Mouse (Mus musculus): Measurements from ENCODE around the gene Naip6. TPM values are rescaled to one million over a fixed set of nuclear protein-coding genes. Genes with fewer than 3 reads are reported as not detected.
"Not testable (repeated sequence)": the region's sequence is repeated elsewhere in the genome, so short reads cannot be mapped to it uniquely, and the experiment has no call there.

Gene Naip6
- polyA plus RNA-seq (2014; fragmentation: Nextera tagmentation; extraction: Ambion mirVana), result 0.42 and 0.77 TPM in 2 replicates

DNA sequence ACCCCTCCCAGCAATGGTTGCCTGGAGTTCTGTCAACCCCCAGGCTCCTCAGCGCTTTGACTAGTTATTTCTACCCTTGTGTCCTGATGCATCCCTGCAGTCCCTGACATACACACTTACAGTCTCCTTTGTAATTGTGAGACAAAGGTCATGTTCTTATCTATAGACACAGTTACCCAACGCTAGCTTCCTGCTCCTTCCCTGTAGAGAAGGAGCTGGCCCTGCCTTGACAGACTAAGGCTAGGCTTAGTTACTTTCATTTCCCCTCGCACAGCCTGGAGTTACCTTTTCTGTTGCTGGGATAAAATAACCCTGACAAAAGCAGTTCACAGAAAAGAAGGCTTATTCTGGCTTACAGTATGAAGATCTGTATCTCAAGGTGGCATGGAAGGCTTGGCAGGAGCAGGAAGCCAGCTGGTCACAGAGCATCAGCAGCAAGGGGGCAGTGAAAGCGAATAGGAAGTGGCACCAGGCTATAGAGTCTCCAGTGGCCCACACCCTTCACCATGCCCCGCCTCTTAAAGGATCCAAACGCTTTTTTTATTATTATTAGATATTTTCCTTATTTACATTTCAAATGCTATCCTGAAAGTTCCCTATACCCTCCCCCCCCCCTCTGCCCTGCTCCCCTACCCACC is at the start of gene Naip6:
Naip6 (minus strand) TSS at position 419 of the 638 bp plus-strand sequence.
- not testable (repeated sequence) for H3K4me2 ChIP-seq (replicated peaks; ENCODE audit: low read depth, low read length); H3K36me3 ChIP-seq (ENCODE audit: control insufficient read depth, insufficient read depth, low read length); H3K27ac ChIP-seq (ENCODE audit: low read length); H3K9me3 ChIP-seq (ENCODE audit: control insufficient read depth, low read depth, low read length); H3K4me1 ChIP-seq (ENCODE audit: control insufficient read depth, insufficient read depth, low read length); H3K4me3 ChIP-seq (ENCODE audit: low read depth, low read length); H3K27me3 ChIP-seq (ENCODE audit: control insufficient read depth, insufficient read depth, low read length); H3K9ac ChIP-seq (replicated peaks; ENCODE audit: low read depth, low read length); ATAC-seq (ENCODE audit: insufficient number of reproducible peaks, insufficient read depth, low FRiP score, low read depth)
- 72% methylated on average over 5 of the region's 6 CpGs for WGBS

DNA sequence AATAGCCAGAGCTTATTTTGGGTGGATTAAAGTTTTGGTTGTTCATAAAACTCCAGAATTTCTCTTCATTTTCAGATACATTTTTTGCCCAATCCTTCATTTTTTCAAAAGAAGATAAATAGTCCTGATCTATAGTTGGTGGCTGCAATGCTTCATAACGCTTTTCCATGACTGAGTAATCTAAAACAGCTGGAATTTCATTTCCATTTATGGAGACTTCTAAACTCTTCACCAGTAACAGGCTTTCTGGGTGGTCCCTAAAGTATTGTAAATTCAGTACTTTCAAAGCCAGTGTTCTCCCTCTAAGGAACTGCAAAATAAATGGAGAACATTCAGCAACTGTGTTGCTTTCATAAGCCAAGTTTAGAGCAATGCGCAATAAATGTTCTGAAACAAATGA is 34.8 kb upstream of the Naip6 start:
- H3K4me1 ChIP-seq (ENCODE audit: control insufficient read depth, insufficient read depth, low read length); H3K9ac ChIP-seq (replicated peaks; ENCODE audit: low read depth, low read length); H3K9me3 ChIP-seq (ENCODE audit: control insufficient read depth, low read depth, low read length); H3K36me3 ChIP-seq (ENCODE audit: control insufficient read depth, insufficient read depth, low read length); H3K27me3 ChIP-seq (ENCODE audit: control insufficient read depth, insufficient read depth, low read length); H3K4me3 ChIP-seq (ENCODE audit: low read depth, low read length); H3K4me2 ChIP-seq (replicated peaks; ENCODE audit: low read depth, low read length); ATAC-seq (ENCODE audit: insufficient number of reproducible peaks, insufficient read depth, low FRiP score, low read depth); H3K27ac ChIP-seq (ENCODE audit: low read length): not testable (repeated sequence)
- WGBS, result 54% methylated on average over 2 of the region's 2 CpGs

DNA sequence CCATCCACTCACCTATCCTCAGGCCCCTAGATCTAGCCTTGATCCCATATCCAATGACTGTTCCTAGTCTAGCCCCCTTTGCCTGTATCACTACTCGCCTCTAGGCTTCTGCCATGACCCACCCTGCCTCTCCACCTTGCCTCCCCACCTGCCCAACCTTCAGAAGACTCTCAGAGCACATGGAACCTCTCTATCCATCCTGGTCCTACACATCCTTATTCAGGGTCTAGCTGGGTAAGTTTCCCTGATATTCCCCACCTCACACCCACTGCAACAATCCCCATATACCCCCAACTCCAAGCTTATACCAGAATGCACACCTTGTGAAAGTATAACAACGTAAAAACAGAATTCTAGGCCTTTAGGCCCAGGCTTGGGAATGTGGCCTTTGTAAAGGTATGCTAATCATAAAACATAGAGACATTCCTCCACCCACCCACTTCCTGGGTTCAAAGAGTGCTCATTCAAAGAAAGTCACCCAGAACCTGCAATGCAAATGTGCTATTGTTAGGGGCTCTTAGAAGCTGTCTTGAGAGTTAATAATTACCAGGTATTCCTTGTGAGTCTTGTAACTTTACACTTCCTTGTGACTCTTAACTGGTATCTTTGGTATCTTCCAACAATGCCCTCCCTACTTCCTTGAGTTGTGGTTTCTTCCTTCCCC is 32.2 kb upstream of the Naip6 start:
- H3K9ac ChIP-seq (replicated peaks; ENCODE audit: low read depth, low read length); H3K27ac ChIP-seq (ENCODE audit: low read length); H3K4me2 ChIP-seq (replicated peaks; ENCODE audit: low read depth, low read length); ATAC-seq (ENCODE audit: insufficient number of reproducible peaks, insufficient read depth, low FRiP score, low read depth); H3K9me3 ChIP-seq (ENCODE audit: control insufficient read depth, low read depth, low read length); H3K4me1 ChIP-seq (ENCODE audit: control insufficient read depth, insufficient read depth, low read length); H3K27me3 ChIP-seq (ENCODE audit: control insufficient read depth, insufficient read depth, low read length); H3K4me3 ChIP-seq (ENCODE audit: low read depth, low read length); H3K36me3 ChIP-seq (ENCODE audit: control insufficient read depth, insufficient read depth, low read length): not testable (repeated sequence)
- WGBS, result 61% methylated on average over 1 of the region's 2 CpGs

DNA sequence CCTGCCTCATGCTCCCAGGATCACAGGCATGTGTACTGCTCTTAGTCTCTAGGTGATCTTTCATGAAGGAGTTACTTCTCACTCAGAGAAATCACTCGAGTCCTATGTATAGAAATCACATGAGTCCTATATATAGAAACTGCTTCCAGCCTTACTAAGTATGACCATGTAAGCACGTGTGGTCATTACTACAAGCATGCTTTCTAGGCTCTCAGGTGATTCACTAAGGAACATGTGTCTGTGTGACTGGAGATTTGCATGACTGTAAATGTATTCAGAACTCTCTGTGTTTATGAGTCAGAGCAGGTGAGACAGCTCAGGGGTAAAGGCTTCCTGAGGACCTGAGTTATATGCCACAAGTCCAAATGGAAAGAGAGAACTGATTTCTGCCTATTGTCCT is 24.3 kb upstream of the Naip6 start:
- peak overlapping the region; percentile 33; the same call in 1 of the 2 replicates for H3K27ac ChIP-seq (ENCODE audit: low read length)
- H3K4me1 ChIP-seq (ENCODE audit: control insufficient read depth, insufficient read depth, low read length), result no peaks in the 10 kb centered on the region
- ATAC-seq (ENCODE audit: insufficient number of reproducible peaks, insufficient read depth, low FRiP score, low read depth), result no peak
- H3K4me3 ChIP-seq (ENCODE audit: low read depth, low read length), result no peak overlapping the region
- no peaks in the 10 kb centered on the region for H3K36me3 ChIP-seq (ENCODE audit: control insufficient read depth, insufficient read depth, low read length)
- H3K4me2 ChIP-seq (replicated peaks; ENCODE audit: low read depth, low read length), result no peak overlapping the region
- no peak overlapping the region for H3K9ac ChIP-seq (replicated peaks; ENCODE audit: low read depth, low read length)
- no peaks in the 10 kb centered on the region for H3K9me3 ChIP-seq (ENCODE audit: control insufficient read depth, low read depth, low read length)
- WGBS, result 61% methylated on average over 2 of the region's 2 CpGs
- H3K27me3 ChIP-seq (ENCODE audit: control insufficient read depth, insufficient read depth, low read length), result no peaks in the 10 kb centered on the region

DNA sequence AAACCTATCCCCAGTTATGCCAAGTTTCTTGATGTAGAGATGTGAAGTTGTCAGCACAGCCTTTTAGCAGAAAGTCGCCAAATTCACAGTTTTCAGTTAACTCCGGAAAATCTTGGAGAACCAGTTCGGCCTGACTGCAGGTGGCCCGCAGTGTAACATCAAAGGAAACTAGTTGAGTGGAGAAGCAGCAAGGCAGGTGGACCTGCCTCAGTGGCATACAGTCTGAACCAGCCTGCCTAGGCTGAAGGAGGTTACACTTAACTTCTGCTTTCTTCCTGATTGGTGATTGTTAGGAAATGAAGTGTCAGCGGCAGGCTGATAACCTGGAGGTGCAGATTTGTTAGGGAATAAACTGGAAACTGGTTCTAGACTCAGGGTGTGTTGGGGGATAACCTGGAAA is 14.3 kb upstream of the Naip6 start:
- 18% methylated on average over 5 of the region's 5 CpGs for whole genome bisulfite sequencing
- not testable (repeated sequence) for ATAC-seq (ENCODE audit: insufficient number of reproducible peaks, insufficient read depth, low FRiP score, low read depth); H3K4me3 ChIP-seq (ENCODE audit: low read depth, low read length)

DNA sequence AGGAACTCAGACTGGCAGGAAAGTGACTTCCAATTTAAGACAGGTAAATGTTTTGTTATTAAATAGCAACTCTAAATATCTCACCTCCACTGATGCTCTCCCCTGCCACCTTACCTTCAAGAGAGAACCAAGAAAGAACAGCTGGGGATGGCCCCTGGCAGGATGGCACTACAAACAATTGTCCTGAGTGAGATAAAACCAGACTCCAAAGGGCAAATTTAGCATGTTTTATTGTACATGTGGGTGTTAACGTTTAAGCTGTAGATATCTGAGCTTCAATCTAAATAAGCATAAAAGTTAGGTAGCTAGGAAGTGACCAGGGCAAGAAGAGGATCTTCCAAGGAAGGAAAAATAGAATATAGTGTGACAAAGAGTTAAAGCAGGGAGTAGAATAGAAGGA is 11.4 kb upstream of the Naip6 start:
- not testable (repeated sequence) for H3K9me3 ChIP-seq (ENCODE audit: control insufficient read depth, low read depth, low read length); H3K27me3 ChIP-seq (ENCODE audit: control insufficient read depth, insufficient read depth, low read length); H3K36me3 ChIP-seq (ENCODE audit: control insufficient read depth, insufficient read depth, low read length); ATAC-seq (ENCODE audit: insufficient number of reproducible peaks, insufficient read depth, low FRiP score, low read depth); H3K4me3 ChIP-seq (ENCODE audit: low read depth, low read length); H3K27ac ChIP-seq (ENCODE audit: low read length); H3K4me1 ChIP-seq (ENCODE audit: control insufficient read depth, insufficient read depth, low read length); H3K4me2 ChIP-seq (replicated peaks; ENCODE audit: low read depth, low read length); H3K9ac ChIP-seq (replicated peaks; ENCODE audit: low read depth, low read length)
- 29% methylated on average over 1 of the region's 1 CpGs for WGBS

More for the DNA sequence above, 14.3 kb upstream of the Naip6 start:
- H3K9me3 ChIP-seq (ENCODE audit: control insufficient read depth, low read depth, low read length); H3K4me1 ChIP-seq (ENCODE audit: control insufficient read depth, insufficient read depth, low read length); H3K9ac ChIP-seq (replicated peaks; ENCODE audit: low read depth, low read length); H3K27ac ChIP-seq (ENCODE audit: low read length); H3K27me3 ChIP-seq (ENCODE audit: control insufficient read depth, insufficient read depth, low read length); H3K36me3 ChIP-seq (ENCODE audit: control insufficient read depth, insufficient read depth, low read length); H3K4me2 ChIP-seq (replicated peaks; ENCODE audit: low read depth, low read length): not testable (repeated sequence)

DNA sequence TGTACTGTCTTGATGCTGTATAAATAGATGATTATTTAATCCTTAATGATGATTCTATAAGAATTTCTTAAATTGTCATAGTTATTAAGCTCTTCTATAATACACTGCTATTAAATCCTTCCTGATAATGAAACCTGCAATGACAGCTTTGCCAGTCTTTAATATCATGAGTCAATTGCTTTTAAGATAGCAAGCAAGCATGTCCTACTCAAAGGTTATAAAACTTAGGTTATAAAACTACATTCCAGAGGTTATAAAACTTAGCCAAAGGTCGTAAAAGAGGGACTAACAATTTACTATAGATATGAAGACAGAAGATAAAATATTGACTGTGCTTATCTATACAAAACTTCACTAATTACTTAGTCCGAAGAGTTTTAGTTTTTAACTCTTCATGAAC is 10.6 kb upstream of the Naip6 start:
- WGBS, result 32% methylated on average over 2 of the region's 2 CpGs
- ATAC-seq (ENCODE audit: insufficient number of reproducible peaks, insufficient read depth, low FRiP score, low read depth); H3K4me3 ChIP-seq (ENCODE audit: low read depth, low read length); H3K36me3 ChIP-seq (ENCODE audit: control insufficient read depth, insufficient read depth, low read length); H3K27ac ChIP-seq (ENCODE audit: low read length); H3K4me2 ChIP-seq (replicated peaks; ENCODE audit: low read depth, low read length); H3K4me1 ChIP-seq (ENCODE audit: control insufficient read depth, insufficient read depth, low read length); H3K9ac ChIP-seq (replicated peaks; ENCODE audit: low read depth, low read length); H3K27me3 ChIP-seq (ENCODE audit: control insufficient read depth, insufficient read depth, low read length); H3K9me3 ChIP-seq (ENCODE audit: control insufficient read depth, low read depth, low read length): not testable (repeated sequence)

DNA sequence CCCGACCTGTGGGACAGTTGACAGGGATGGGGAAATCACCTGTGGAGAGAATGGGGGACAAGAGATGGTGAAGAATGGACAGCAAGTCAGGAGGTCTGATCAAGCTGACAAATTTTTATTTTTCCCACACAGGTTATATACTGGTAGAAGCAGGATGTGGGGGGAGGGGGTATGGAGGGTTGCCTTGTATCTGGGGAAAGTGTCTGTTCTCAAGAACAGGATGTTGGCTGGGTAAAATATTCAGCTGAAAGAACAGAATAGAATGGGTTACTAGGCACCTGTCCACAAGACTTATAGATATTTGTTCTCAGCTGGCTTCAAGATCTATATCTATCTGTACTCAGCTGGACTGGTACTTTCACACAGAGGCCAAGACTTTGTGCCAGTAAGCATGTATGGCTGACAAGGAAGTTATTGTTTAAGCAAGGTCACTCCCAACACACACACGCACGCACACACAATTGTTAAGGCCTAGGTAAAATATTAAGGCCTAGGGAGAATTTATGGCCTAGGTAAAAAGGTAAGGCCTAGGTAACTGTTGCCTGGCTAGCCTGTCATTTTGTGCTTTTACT is 4.9 kb upstream of the Naip6 start:
- not testable (repeated sequence) for H3K9ac ChIP-seq (replicated peaks; ENCODE audit: low read depth, low read length); H3K4me1 ChIP-seq (ENCODE audit: control insufficient read depth, insufficient read depth, low read length); H3K27me3 ChIP-seq (ENCODE audit: control insufficient read depth, insufficient read depth, low read length); ATAC-seq (ENCODE audit: insufficient number of reproducible peaks, insufficient read depth, low FRiP score, low read depth); H3K4me2 ChIP-seq (replicated peaks; ENCODE audit: low read depth, low read length); H3K27ac ChIP-seq (ENCODE audit: low read length); H3K36me3 ChIP-seq (ENCODE audit: control insufficient read depth, insufficient read depth, low read length); H3K9me3 ChIP-seq (ENCODE audit: control insufficient read depth, low read depth, low read length); H3K4me3 ChIP-seq (ENCODE audit: low read depth, low read length)
- 86% methylated on average over 3 of the region's 3 CpGs for WGBS

Data from stomach, embryonic 14.5 days (tissue).